Mouse (Mus musculus): Measurements from ENCODE around the gene Suv39h1. TPM values are rescaled to one million over a fixed set of nuclear protein-coding genes. Genes with fewer than 3 reads are reported as not detected.
"Not testable (repeated sequence)": the region's sequence is repeated elsewhere in the genome, so short reads cannot be mapped to it uniquely, and the experiment has no call there.

Gene Suv39h1
- polyA plus RNA-seq, 1 experiment: 106 TPM

DNA sequence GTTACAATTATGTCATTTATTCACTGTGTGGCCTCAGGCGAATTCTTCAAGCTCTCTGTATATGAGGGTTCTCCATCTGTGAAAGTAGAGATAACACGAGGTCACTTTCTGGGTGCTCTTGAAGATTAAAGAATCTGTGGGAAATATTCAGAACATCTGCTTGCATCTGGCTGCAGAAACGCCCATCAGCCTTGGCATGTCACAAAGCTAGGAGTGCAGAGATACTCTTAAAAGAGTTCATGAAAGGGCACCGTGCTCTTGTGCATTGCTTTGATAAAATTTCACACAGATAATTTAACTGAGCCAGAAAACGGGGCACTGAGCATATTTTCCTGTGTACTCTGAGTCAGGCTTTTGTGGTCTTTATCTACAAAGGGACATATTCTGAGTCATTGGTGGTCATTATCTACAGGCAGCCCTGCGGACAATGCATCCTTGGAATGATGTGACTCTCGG is 27.7 kb upstream of the Suv39h1 start:
- no peaks in the 10 kb centered on the region for H3K79me3 ChIP-seq (ENCODE audit: low read depth)
- TF ChIP-seq USF1 (IDR thresholded peaks at IDR 0.05; ENCODE audit: low read depth): no peak
- TF ChIP-seq FOSL1 (IDR thresholded peaks at IDR 0.05; ENCODE audit: insufficient read depth, low read length, poor library complexity, severe bottlenecking): peak; percentile 58
- H3K4me3 ChIP-seq (ENCODE audit: insufficient read depth, poor library complexity, severe bottlenecking): no peak overlapping the region
- H3K36me3 ChIP-seq (ENCODE audit: control insufficient read depth, insufficient read depth): no peaks in the 10 kb centered on the region
- H3K79me2 ChIP-seq (ENCODE audit: control insufficient read depth, insufficient read depth): no peaks in the 10 kb centered on the region
- no peak overlapping the region for H3ac ChIP-seq (ENCODE audit: control insufficient read depth, insufficient read length, low read depth)
- no peaks in the 10 kb centered on the region for H3K27me3 ChIP-seq (ENCODE audit: control insufficient read depth, insufficient read depth, insufficient read length)

DNA sequence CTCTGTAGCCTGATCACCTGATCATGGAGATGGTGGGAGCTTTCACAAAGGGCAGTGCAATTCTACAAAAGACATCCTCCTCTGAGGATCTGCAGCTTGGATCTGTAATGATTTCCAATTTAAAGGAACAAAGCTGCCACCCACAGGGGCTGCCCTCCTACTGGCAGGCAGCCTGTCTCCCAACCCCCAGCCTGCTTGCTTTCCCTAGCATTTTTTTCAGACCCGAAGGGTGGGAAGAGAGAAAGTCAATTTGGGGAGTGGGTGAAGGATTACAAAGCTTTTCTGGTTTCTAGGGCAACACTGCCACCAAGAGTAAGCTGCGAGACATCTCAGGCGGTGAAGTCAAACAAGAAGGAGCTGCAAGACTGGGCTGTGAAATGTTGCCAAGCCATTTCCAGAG is 26.5 kb upstream of the Suv39h1 start:
- Histone ChIP-seq H3K4me3 (ENCODE audit: insufficient read depth, poor library complexity, severe bottlenecking) (no peak overlapping the region), H3K79me2 (ENCODE audit: control insufficient read depth, insufficient read depth) (no peaks in the 10 kb centered on the region), H3K27me3 (ENCODE audit: control insufficient read depth, insufficient read depth, insufficient read length) (no peaks in the 10 kb centered on the region), H3K36me3 (ENCODE audit: control insufficient read depth, insufficient read depth) (no peaks in the 10 kb centered on the region), H3K79me3 (ENCODE audit: low read depth) (no peaks in the 10 kb centered on the region), H3ac (ENCODE audit: control insufficient read depth, insufficient read length, low read depth) (no peak overlapping the region)
- TF ChIP-seq CTCF (IDR thresholded peaks at IDR 0.05; ENCODE audit: control insufficient read depth, insufficient read depth, insufficient read length): no peak
- TF ChIP-seq MYOG (IDR thresholded peaks at IDR 0.05; ENCODE audit: control insufficient read depth, extremely low read depth, insufficient read length): no peak
- TF ChIP-seq MYOD1 (IDR thresholded peaks at IDR 0.05; ENCODE audit: control insufficient read depth, insufficient read length, low read depth): no peak
- no peak for TF ChIP-seq USF1 (IDR thresholded peaks at IDR 0.05; ENCODE audit: low read depth)
- TF ChIP-seq MAX (IDR thresholded peaks at IDR 0.05): no peak
- no peak for TF ChIP-seq FOSL1 (IDR thresholded peaks at IDR 0.05; ENCODE audit: insufficient read depth, low read length, poor library complexity, severe bottlenecking)
- TF ChIP-seq CEBPB (IDR thresholded peaks at IDR 0.05; ENCODE audit: low read depth): no peak

DNA sequence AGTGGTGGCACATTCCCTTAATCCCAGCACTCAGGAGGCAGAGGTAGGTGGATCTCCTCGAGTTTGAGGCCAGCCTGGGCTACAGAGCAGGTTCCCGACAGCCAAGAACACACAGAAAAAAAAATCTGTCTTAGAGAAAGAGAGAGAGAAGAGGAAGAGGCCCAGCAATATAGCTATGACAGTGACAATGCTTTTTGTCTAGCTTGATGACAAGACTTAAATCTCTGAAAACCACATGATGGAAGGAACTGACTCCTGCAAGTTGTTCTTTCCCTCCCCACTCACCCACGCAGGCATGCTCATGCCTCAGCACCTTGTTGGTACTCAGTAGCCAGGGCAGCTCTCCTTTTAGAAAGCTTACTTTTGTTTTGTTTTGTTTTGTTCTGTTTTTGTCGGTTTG is 24.9 kb upstream of the Suv39h1 start:
- Histone ChIP-seq H3K36me3 (ENCODE audit: control insufficient read depth, insufficient read depth) (no peaks in the 10 kb centered on the region), H3K79me3 (ENCODE audit: low read depth) (no peaks in the 10 kb centered on the region), H3ac (ENCODE audit: control insufficient read depth, insufficient read length, low read depth) (no peak overlapping the region), H3K27me3 (ENCODE audit: control insufficient read depth, insufficient read depth, insufficient read length) (no peaks in the 10 kb centered on the region), H3K4me3 (ENCODE audit: insufficient read depth, poor library complexity, severe bottlenecking) (no peak overlapping the region), H3K79me2 (ENCODE audit: control insufficient read depth, insufficient read depth) (no peaks in the 10 kb centered on the region)
- no peak for TF ChIP-seq MAX (IDR thresholded peaks at IDR 0.05)
- no peak for TF ChIP-seq CTCF (IDR thresholded peaks at IDR 0.05; ENCODE audit: control insufficient read depth, insufficient read depth, insufficient read length)
- no peak for TF ChIP-seq CEBPB (IDR thresholded peaks at IDR 0.05; ENCODE audit: low read depth)
- TF ChIP-seq MYOD1 (IDR thresholded peaks at IDR 0.05; ENCODE audit: control insufficient read depth, insufficient read length, low read depth): no peak
- no peak for TF ChIP-seq MYOG (IDR thresholded peaks at IDR 0.05; ENCODE audit: control insufficient read depth, extremely low read depth, insufficient read length)
- TF ChIP-seq FOSL1 (IDR thresholded peaks at IDR 0.05; ENCODE audit: insufficient read depth, low read length, poor library complexity, severe bottlenecking): no peak
- no peak for TF ChIP-seq USF1 (IDR thresholded peaks at IDR 0.05; ENCODE audit: low read depth)

DNA sequence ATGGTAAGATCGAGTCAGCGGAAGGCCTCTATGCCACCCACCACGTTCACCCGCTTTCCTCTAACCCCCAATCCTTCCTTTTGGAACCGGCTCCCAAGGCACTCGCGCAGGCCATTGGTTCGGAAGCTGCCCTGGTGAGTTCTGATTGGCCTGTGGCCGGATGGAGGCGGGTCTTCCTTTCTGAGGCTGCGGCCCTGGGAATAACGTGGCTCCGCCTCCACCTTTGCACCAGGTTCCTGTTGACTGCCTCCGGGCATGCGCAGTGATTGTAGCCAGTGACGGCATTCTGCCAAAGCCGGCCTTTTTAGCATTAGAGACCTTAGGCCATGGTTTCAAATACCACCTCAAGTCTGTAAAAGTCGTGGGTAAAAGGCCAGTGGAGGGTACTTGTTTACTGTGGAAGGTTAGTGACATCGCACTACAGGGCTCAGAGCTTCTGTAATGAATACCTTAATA is 22.3 kb upstream of the Suv39h1 start:
- no peak for TF ChIP-seq MYOD1 (IDR thresholded peaks at IDR 0.05; ENCODE audit: control insufficient read depth, insufficient read length, low read depth)
- TF ChIP-seq USF1 (IDR thresholded peaks at IDR 0.05; ENCODE audit: low read depth): no peak
- no peak for TF ChIP-seq MAX (IDR thresholded peaks at IDR 0.05)
- TF ChIP-seq CEBPB (IDR thresholded peaks at IDR 0.05; ENCODE audit: low read depth): no peak
- TF ChIP-seq FOSL1 (IDR thresholded peaks at IDR 0.05; ENCODE audit: insufficient read depth, low read length, poor library complexity, severe bottlenecking): no peak
- TF ChIP-seq MYOG (IDR thresholded peaks at IDR 0.05; ENCODE audit: control insufficient read depth, extremely low read depth, insufficient read length): no peak
- TF ChIP-seq CTCF (IDR thresholded peaks at IDR 0.05; ENCODE audit: control insufficient read depth, insufficient read depth, insufficient read length): no peak
- no peaks in the 10 kb centered on the region for H3K36me3 ChIP-seq (ENCODE audit: control insufficient read depth, insufficient read depth)
- H3K79me2 ChIP-seq (ENCODE audit: control insufficient read depth, insufficient read depth): no peaks in the 10 kb centered on the region
- peak overlapping the region; percentile 25 for H3K4me3 ChIP-seq (ENCODE audit: insufficient read depth, poor library complexity, severe bottlenecking)
- no peaks in the 10 kb centered on the region for H3K79me3 ChIP-seq (ENCODE audit: low read depth)
- no peaks in the 10 kb centered on the region for H3K27me3 ChIP-seq (ENCODE audit: control insufficient read depth, insufficient read depth, insufficient read length)
- no peak overlapping the region for H3ac ChIP-seq (ENCODE audit: control insufficient read depth, insufficient read length, low read depth)

GRCm38 (mm10) chrX:8096068-8096786 is 21.7 kb upstream of the Suv39h1 start:
- H3K4me3 ChIP-seq (ENCODE audit: insufficient read depth, poor library complexity, severe bottlenecking): peak overlapping the region; percentile 11
- not testable (repeated sequence) for H3K79me3 ChIP-seq (ENCODE audit: low read depth); H3K79me2 ChIP-seq (ENCODE audit: control insufficient read depth, insufficient read depth); H3K27me3 ChIP-seq (ENCODE audit: control insufficient read depth, insufficient read depth, insufficient read length); H3K36me3 ChIP-seq (ENCODE audit: control insufficient read depth, insufficient read depth)
- H3ac ChIP-seq (ENCODE audit: control insufficient read depth, insufficient read length, low read depth): peak overlapping the region; percentile 38

GRCm38 (mm10) chrX:8095546-8095945 is 21.0 kb upstream of the Suv39h1 start:
- no peaks in the 10 kb centered on the region for H3K79me3 ChIP-seq (ENCODE audit: low read depth)
- H3K36me3 ChIP-seq (ENCODE audit: control insufficient read depth, insufficient read depth): no peaks in the 10 kb centered on the region
- H3K27me3 ChIP-seq (ENCODE audit: control insufficient read depth, insufficient read depth, insufficient read length): no peaks in the 10 kb centered on the region
- peak overlapping the region; percentile 11 for H3K4me3 ChIP-seq (ENCODE audit: insufficient read depth, poor library complexity, severe bottlenecking)
- TF ChIP-seq FOSL1 (IDR thresholded peaks at IDR 0.05; ENCODE audit: insufficient read depth, low read length, poor library complexity, severe bottlenecking) (no peak), CEBPB (IDR thresholded peaks at IDR 0.05; ENCODE audit: low read depth) (no peak)
- H3K79me2 ChIP-seq (ENCODE audit: control insufficient read depth, insufficient read depth): no peaks in the 10 kb centered on the region
- peak overlapping the region; percentile 23 for H3ac ChIP-seq (ENCODE audit: control insufficient read depth, insufficient read length, low read depth)

GRCm38 (mm10) chrX:8090954-8091347 is 16.4 kb upstream of the Suv39h1 start:
- not testable (repeated sequence) for H3K36me3 ChIP-seq (ENCODE audit: control insufficient read depth, insufficient read depth); H3K4me3 ChIP-seq (ENCODE audit: insufficient read depth, poor library complexity, severe bottlenecking); H3K79me2 ChIP-seq (ENCODE audit: control insufficient read depth, insufficient read depth); H3K79me3 ChIP-seq (ENCODE audit: low read depth); H3ac ChIP-seq (ENCODE audit: control insufficient read depth, insufficient read length, low read depth); H3K27me3 ChIP-seq (ENCODE audit: control insufficient read depth, insufficient read depth, insufficient read length)

All from C2C12 (cell line).